Mouse (Mus musculus) hindbrain, embryonic 16.5 days (tissue): ENCODE results near the gene Pomp. TPM values are rescaled to one million over a fixed set of nuclear protein-coding genes. Genes with fewer than 3 reads are reported as not detected.
"Not testable (repeated sequence)": the region's sequence is repeated elsewhere in the genome, so short reads cannot be mapped to it uniquely, and the experiment has no call there.

ENCODE experiments used
- ATAC-seq: fragments of 200-750 bp; cut with Nextera tagmentation; 2 replicates; pipeline ENCODE4 v1.8.0; 2017; ENCODE audit warnings: moderate TSS enrichment, moderate library complexity
- H3K27ac ChIP-seq: fragments of 300-500 bp; sonication (generic); 2 replicates; pipeline ENCODE4 v1.5.1; 2014; ENCODE audit warnings: low read depth, mild to moderate bottlenecking, control low read depth, low read length, moderate library complexity
- H3K27me3 ChIP-seq: fragments of 300-500 bp; sonication (generic); replicated peaks from 2 replicates; pipeline ENCODE4 v1.6.1; 2014; ENCODE audit warnings: low read length; ENCODE audit not compliant: control insufficient read depth, insufficient read depth
- H3K36me3 ChIP-seq: fragments of 300-500 bp; sonication (generic); 2 replicates; pipeline ENCODE4 v1.6.1; 2014; ENCODE audit warnings: mild to moderate bottlenecking, low read length, moderate library complexity, mixed read lengths; ENCODE audit not compliant: control insufficient read depth, insufficient read depth
- H3K4me1 ChIP-seq: fragments of 300-500 bp; sonication (generic); 2 replicates; pipeline ENCODE4 v1.6.1; 2014; ENCODE audit warnings: low read depth, low read length; ENCODE audit not compliant: control insufficient read depth, insufficient read depth
- H3K4me2 ChIP-seq: fragments of 300-500 bp; sonication (generic); 2 replicates; pipeline ENCODE4 v1.6.1; 2014; ENCODE audit warnings: mild to moderate bottlenecking, low read length, control low read depth, moderate library complexity
- H3K4me3 ChIP-seq: fragments of 300-500 bp; sonication (generic); 2 replicates; pipeline ENCODE4 v1.5.1; 2014; ENCODE audit warnings: mild to moderate bottlenecking, low read length, control low read depth, moderate library complexity
- H3K9ac ChIP-seq: fragments of 300-500 bp; sonication (generic); 2 replicates; pipeline ENCODE4 v1.6.1; 2014; ENCODE audit warnings: low read depth, mild to moderate bottlenecking, control low read depth, low read length, moderate library complexity
- H3K9me3 ChIP-seq: fragments of 300-500 bp; sonication (generic); 2 replicates; pipeline ENCODE4 v1.6.1; 2014; ENCODE audit warnings: mild to moderate bottlenecking, low read length, moderate library complexity; ENCODE audit not compliant: control insufficient read depth
- WGBS: fragments of 180-500 bp; shearing (Covaris S2); extraction: QIAGEN DNeasy Blood & Tissue Kit; methylation state at CpG from one replicate; pipeline ENCODE4 v1.1.7; 2014; 5-methylcytosine and 5-hydroxymethylcytosine counted together
- polyA plus RNA-seq: library from polyadenylated mRNA; unstranded; fragments of >200 nt; fragmentation: Nextera tagmentation; extraction: Ambion mirVana; gene quantifications from 2 replicates; pipeline ENCODE4 v1.2.1, GENCODE M21; 2015

Gene Pomp
- polyA plus RNA-seq, 1 experiment from 2014 or later = 537 TPM

- no peak overlapping the region for H3K27ac ChIP-seq
- H3K9me3 ChIP-seq = no peaks in the 10 kb centered on the region
- H3K4me2 ChIP-seq = peak overlapping the region; percentile 94
- H3K27me3 ChIP-seq = no peaks in the 10 kb centered on the region; the same call in 1 of the 2 replicates
- no peaks in the 10 kb centered on the region for H3K36me3 ChIP-seq
- H3K4me3 ChIP-seq = peak overlapping the region; percentile 80
- ATAC-seq = peak; percentile 44; the same call in 1 of the 2 replicates
- WGBS = 1% methylated on average over 25 of the region's 25 CpGs
- peaks cover 9% of the 10 kb centered on the region for H3K4me1 ChIP-seq
- peak overlapping the region; percentile 67 for H3K9ac ChIP-seq
Measured at GRCm38 (mm10) chr5:147893766-147894454, 33.6 kb downstream of the Pomp start.

GRCm38 (mm10) chr5:147894455-147895076, 34.3 kb downstream of the Pomp start, which contains the start of gene Slc46a3:
Slc46a3 (minus strand) TSS chr5:147894815.
- Histone ChIP-seq H3K4me1 (peaks cover 9% of the 10 kb centered on the region), H3K4me3 (peak within 1 kb of the TSS; percentile 80), H3K27ac (no peak within 1 kb of the TSS), H3K9ac (peak within 1 kb of the TSS; percentile 67), H3K36me3 (no peaks in the 10 kb centered on the region), H3K27me3 (no peaks in the 10 kb centered on the region; the same call in 1 of the 2 replicates), H3K9me3 (no peaks in the 10 kb centered on the region), H3K4me2 (peak within 1 kb of the TSS; percentile 94)
- ATAC-seq = peak; percentile 99
- under 1% methylated on average over 47 of the region's 47 CpGs for WGBS

- H3K4me1 ChIP-seq = peaks cover 9% of the 10 kb centered on the region
- peak overlapping the region; percentile 94 for H3K4me2 ChIP-seq
- 24% methylated on average over 16 of the region's 16 CpGs for WGBS
- no peak for ATAC-seq
- peak overlapping the region; percentile 80 for H3K4me3 ChIP-seq
- H3K9me3 ChIP-seq = no peaks in the 10 kb centered on the region
- no peak overlapping the region for H3K9ac ChIP-seq
- H3K27ac ChIP-seq = no peak overlapping the region
- H3K27me3 ChIP-seq = no peaks in the 10 kb centered on the region; the same call in 1 of the 2 replicates
- H3K36me3 ChIP-seq = no peaks in the 10 kb centered on the region
Measured at GRCm38 (mm10) chr5:147895436-147896198, 35.4 kb downstream of the Pomp start.

- H3K36me3 ChIP-seq, H3K4me2 ChIP-seq, H3K9me3 ChIP-seq, H3K27me3 ChIP-seq, ATAC-seq, H3K4me3 ChIP-seq, H3K4me1 ChIP-seq, H3K27ac ChIP-seq, H3K9ac ChIP-seq: not testable (repeated sequence)
- WGBS = 82% methylated on average over 4 of the region's 4 CpGs
Measured at GRCm38 (mm10) chr5:147896501-147896900, 36.2 kb downstream of the Pomp start.

GRCm38 (mm10) chr5:147898254-147898653, 38.0 kb downstream of the Pomp start:
- WGBS = 76% methylated on average over 2 of the region's 2 CpGs
- ATAC-seq = no peak
- no peak overlapping the region for H3K27ac ChIP-seq
- H3K36me3 ChIP-seq = no peaks in the 10 kb centered on the region
- H3K4me1 ChIP-seq = peaks cover 9% of the 10 kb centered on the region
- no peaks in the 10 kb centered on the region; the same call in 1 of the 2 replicates for H3K27me3 ChIP-seq
- H3K4me3 ChIP-seq = no peak overlapping the region
- H3K9ac ChIP-seq = no peak overlapping the region
- H3K4me2 ChIP-seq = no peak overlapping the region
- H3K9me3 ChIP-seq = no peaks in the 10 kb centered on the region

GRCm38 (mm10) chr5:147898968-147899549, 38.8 kb downstream of the Pomp start:
- no peaks in the 10 kb centered on the region; the same call in 1 of the 2 replicates for H3K27me3 ChIP-seq
- no peak for ATAC-seq
- H3K27ac ChIP-seq = no peak overlapping the region
- no peaks in the 10 kb centered on the region for H3K36me3 ChIP-seq
- WGBS = 62% methylated on average over 4 of the region's 4 CpGs
- H3K4me2 ChIP-seq = no peak overlapping the region
- H3K9ac ChIP-seq = no peak overlapping the region
- H3K4me3 ChIP-seq = no peak overlapping the region
- peaks cover 6% of the 10 kb centered on the region for H3K4me1 ChIP-seq
- no peaks in the 10 kb centered on the region for H3K9me3 ChIP-seq

GRCm38 (mm10) chr5:147902008-147902757, 41.9 kb downstream of the Pomp start:
- Histone ChIP-seq H3K4me3 (no peak overlapping the region), H3K9ac (no peak overlapping the region), H3K4me2 (no peak overlapping the region), H3K27me3 (no peaks in the 10 kb centered on the region), H3K9me3 (no peaks in the 10 kb centered on the region), H3K4me1 (no peaks in the 10 kb centered on the region), H3K36me3 (no peaks in the 10 kb centered on the region), H3K27ac (no peak overlapping the region)
- no peak for ATAC-seq
- WGBS = 88% methylated on average over 15 of the region's 15 CpGs

- no peak for ATAC-seq
- H3K27ac ChIP-seq = no peak overlapping the region
- no peak overlapping the region for H3K4me2 ChIP-seq
- H3K9ac ChIP-seq = no peak overlapping the region
- H3K4me3 ChIP-seq = no peak overlapping the region
- no peaks in the 10 kb centered on the region for H3K4me1 ChIP-seq
- no peaks in the 10 kb centered on the region for H3K27me3 ChIP-seq
- H3K36me3 ChIP-seq = no peaks in the 10 kb centered on the region
- WGBS = 84% methylated on average over 9 of the region's 9 CpGs
- no peaks in the 10 kb centered on the region for H3K9me3 ChIP-seq
Measured at GRCm38 (mm10) chr5:147903166-147903565, 42.9 kb downstream of the Pomp start.
